Mouse (Mus musculus): Measurements from ENCODE around the gene Nxt1.

The Nxt1 gene

GRCm38 (mm10) chr2:148672199-148673096 is at the start of gene Nxt1:
Gene Nxt1, plus strand, starts transcription at chr2:148672601.
- DNase-seq = peak; percentile 99 to 100

- no peak for DNase-seq
These were observed 49.3 kb upstream of the Nxt1 start for GRCm38 (mm10) chr2:148623067-148623466.

- DNase-seq = no peak
These were observed 47.9 kb upstream of the Nxt1 start for GRCm38 (mm10) chr2:148624484-148624883.

GRCm38 (mm10) chr2:148627011-148627471 is 45.4 kb upstream of the Nxt1 start:
- DNase-seq = peak; percentile 9 to 10

GRCm38 (mm10) chr2:148631011-148631410 is 41.4 kb upstream of the Nxt1 start:
- no peak for DNase-seq

- DNase-seq = peak; percentile 15 to 17
These were observed 40.8 kb upstream of the Nxt1 start for GRCm38 (mm10) chr2:148631602-148632001.

- no peak for DNase-seq
These were observed 37.9 kb upstream of the Nxt1 start for GRCm38 (mm10) chr2:148634466-148634865.

- no peak for DNase-seq
These were observed 29.6 kb upstream of the Nxt1 start for GRCm38 (mm10) chr2:148642610-148643370.

- DNase-seq = no peak
These were observed 27.9 kb upstream of the Nxt1 start for GRCm38 (mm10) chr2:148644421-148645000.

- DNase-seq = no peak
These were observed 21.6 kb upstream of the Nxt1 start for GRCm38 (mm10) chr2:148650587-148651357.

GRCm38 (mm10) chr2:148654961-148655360 is 17.4 kb upstream of the Nxt1 start:
- peak; percentile 67 to 72 for DNase-seq

- DNase-seq = no peak
These were observed 8.9 kb upstream of the Nxt1 start for GRCm38 (mm10) chr2:148663458-148663857.

GRCm38 (mm10) chr2:148677801-148678200 is 5.4 kb downstream of the Nxt1 start:
- DNase-seq = peak; percentile 85 to 90

- peak; percentile 21 to 25 for DNase-seq
These were observed 6.9 kb downstream of the Nxt1 start for GRCm38 (mm10) chr2:148679346-148679745.

- DNase-seq = peak; percentile 99 to 100
These were observed 8.4 kb downstream of the Nxt1 start, which contains the start of gene Gzf1 for GRCm38 (mm10) chr2:148680775-148681291. Gene Gzf1, plus strand, starts transcription at chr2:148681023.

- DNase-seq = peak; percentile 61 to 71
These were observed 9.1 kb downstream of the Nxt1 start for GRCm38 (mm10) chr2:148681461-148681891.

- DNase-seq = no peak
These were observed 10.6 kb downstream of the Nxt1 start for GRCm38 (mm10) chr2:148683031-148683430.

GRCm38 (mm10) chr2:148684972-148685371 is 12.6 kb downstream of the Nxt1 start:
- DNase-seq = no peak

GRCm38 (mm10) chr2:148685709-148686108 is 13.3 kb downstream of the Nxt1 start:
- no peak for DNase-seq

GRCm38 (mm10) chr2:148686862-148687261 is 14.5 kb downstream of the Nxt1 start:
- DNase-seq = no peak

GRCm38 (mm10) chr2:148687971-148688370 is 15.6 kb downstream of the Nxt1 start:
- DNase-seq = no peak
